Mouse (Mus musculus) ES-CJ7 (cell line): ENCODE measurements around the gene Ttyh2.
"Not testable (repeated sequence)": the region's sequence is repeated elsewhere in the genome, so short reads cannot be mapped to it uniquely, and the experiment has no call there.

Experiments
- DNase-seq: peaks from one replicate; pipeline ENCODE4 v3.0.0; 2011; ENCODE audit warnings: low read depth, low spot score

Ttyh2 gene

DNA sequence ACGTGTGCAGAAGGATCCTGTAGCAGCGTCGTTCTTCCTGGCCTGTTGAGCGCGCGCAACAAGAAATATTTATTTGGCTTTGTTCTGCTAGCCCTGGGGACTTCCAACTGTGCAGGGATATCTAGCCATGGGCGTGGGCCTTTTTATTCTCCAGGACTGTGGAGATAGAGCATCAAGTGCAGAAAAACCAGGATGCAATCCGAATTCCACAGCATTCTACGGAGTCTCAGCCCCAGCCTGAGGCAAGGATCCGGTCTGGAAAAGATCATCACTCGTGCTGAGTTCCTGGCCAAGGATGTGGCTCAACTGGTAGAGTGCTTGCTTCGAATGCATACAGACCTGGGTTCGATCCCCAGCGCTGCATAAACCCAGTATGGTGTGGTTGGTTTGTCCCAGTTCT, 13.1 kb upstream of the Ttyh2 start:
- no peak for DNase-seq

DNA sequence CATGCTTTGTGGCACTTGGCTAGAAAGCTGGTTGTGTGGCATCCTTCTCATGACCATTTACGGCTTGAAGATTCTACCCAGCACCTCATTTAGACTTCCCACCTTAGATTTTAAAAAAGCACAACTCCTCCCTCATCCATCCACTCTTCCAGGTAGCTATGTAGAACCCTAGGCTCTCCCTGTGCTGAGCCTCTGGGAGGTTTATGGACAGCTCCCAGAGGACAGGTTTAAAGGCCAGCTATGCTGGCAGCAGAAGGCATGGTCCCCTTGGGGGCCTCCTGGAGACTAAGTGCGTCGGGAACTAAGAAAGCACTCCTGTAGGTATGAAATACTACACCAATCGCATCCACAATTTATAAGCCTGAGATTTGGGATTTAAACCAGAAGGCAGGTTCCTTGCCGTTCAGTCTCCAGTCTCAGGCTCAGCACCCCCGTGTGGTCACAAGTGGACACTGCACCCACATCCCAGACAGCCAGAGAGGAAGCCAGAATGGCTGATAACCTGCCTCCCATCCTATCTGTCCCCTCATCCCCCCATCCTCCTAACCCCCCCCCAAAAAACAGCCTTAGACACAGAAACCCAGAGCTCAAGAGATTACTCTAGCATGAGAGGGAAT, 12.4 kb upstream of the Ttyh2 start:
- peak; percentile 71 for DNase-seq

DNA sequence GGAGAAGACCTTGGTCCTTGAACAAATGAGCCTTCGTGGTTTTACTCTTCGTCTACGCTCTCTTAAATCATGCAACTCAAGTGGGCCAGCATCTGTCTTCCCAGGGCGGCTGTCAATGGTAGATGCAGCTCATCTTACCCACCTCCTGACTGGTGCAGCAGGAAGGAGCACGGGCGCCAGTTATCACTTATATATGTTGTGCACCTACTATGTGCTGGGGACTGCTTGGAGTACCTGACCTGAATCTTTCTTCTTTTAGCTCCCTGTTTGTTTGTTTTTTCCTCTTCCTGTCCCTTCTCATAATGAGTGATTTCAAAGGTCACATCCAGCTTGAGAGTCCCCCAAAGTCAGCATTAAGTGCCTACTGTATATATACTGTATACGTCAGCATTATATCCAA, 11.1 kb upstream of the Ttyh2 start:
- no peak for DNase-seq

DNA sequence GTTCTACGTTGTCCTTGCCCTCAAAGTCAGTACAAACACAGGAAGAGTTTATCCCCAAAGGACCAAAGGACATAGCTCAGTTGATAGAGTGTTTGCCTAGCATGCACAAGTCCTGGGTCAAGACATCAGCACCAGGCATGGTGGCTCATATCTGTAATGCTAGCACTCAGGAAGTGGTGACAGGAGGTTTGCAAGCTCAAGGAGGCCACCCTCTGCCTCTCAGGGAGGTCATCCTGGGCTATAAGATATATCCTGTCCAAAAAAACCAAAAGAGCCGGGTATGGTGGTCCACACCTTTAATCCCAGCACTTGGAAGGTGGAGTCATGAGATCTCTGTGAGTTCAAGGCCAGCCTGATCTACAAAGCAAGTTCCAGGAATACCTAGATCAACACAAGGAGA, 9.8 kb upstream of the Ttyh2 start:
- no peak for DNase-seq

DNA sequence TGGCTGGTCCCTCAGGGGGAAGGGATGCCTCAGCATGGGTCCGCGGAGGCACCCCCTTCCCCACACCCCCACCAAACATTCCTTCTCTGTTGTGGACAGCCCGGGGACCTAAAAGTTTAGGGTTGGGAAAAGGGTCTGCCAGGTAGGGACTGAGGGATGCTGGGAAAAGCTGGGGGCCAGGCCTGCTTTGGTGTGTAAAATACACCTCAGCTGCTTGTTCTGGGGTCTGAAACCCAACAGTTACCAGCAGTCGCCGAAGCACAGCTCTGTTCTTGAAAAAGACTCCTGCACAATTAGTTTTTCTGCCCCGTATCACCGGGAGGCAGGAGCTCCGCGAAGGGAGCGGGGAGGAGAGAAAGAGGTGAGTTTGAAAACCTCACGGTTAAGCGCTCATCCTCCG, 8.4 kb upstream of the Ttyh2 start:
- no peak for DNase-seq

DNA sequence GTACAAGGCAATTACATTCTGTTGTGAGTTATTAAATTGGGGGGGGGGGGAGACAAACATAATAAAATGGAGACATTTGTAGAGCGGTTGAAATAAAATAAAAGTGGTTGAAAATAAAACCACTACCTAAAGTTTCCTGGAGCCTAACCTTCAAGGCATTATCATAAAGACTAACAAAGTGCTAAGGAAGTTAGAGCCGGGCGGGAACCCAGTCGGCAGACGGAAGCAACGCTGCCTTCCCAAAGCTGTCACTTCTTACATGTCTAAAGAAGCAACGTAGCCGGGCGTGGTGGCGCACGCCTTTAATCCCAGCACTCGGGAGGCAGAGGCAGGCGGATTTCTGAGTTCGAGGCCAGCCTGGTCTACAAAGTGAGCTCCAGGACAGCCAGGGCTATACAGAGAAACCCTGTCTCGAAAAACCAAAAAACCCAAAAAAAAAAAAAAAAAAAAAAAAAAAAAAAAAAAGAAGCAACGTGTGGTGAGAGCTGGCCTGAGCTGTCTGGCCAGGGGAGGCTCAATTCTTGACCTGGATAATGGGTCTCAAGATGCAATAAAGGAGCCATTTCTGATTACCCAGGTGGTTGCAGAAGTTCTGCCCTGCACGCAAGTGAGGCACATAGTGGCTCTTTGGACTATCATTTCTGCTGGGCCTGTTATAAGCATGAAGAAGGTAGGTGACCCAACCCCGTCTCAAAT, 7.8 kb upstream of the Ttyh2 start:
- peak; percentile 73 for DNase-seq

DNA sequence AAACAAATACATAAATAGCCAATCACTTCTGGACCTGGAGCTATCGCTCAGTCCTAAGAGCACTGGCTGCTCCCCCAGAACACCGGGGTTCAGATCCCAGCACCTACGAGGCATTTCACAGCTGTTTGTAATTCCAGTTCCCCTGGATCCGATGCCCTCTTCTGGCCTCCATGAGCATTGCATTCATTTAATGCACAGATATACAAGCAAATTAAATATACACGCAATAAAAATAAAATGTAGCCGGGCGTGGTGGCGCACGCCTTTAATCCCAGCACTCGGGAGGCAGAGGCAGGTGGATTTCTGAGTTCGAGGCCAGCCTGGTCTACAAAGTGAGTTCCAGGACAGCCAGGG, 7.3 kb upstream of the Ttyh2 start:
- DNase-seq, result peak; percentile 76

DNA sequence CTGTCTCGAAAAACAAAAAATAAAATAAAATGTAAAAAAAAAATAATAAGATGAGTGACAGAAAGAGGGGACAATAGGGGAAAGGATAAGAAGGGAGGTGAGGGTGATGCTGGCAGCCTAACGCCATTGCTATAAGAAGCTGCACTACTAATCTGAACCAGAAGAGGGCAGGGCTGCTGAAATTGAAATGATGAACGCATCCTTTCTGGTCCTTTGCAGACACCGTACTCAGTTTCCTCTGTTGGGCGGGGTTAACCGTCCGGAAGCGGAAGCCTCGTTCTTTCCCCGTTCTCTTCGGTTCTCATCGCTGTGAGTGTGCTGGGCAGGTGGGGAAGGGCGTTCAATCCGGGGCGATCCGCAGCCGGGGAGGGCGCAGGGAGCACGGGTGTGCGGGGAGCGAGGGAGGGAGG, 6.9 kb upstream of the Ttyh2 start, which contains the start of gene Rpl38:
TSS of gene Rpl38 (plus strand) at position 224 of the 410 bp plus-strand sequence.
- DNase-seq, result peak; percentile 97

DNA sequence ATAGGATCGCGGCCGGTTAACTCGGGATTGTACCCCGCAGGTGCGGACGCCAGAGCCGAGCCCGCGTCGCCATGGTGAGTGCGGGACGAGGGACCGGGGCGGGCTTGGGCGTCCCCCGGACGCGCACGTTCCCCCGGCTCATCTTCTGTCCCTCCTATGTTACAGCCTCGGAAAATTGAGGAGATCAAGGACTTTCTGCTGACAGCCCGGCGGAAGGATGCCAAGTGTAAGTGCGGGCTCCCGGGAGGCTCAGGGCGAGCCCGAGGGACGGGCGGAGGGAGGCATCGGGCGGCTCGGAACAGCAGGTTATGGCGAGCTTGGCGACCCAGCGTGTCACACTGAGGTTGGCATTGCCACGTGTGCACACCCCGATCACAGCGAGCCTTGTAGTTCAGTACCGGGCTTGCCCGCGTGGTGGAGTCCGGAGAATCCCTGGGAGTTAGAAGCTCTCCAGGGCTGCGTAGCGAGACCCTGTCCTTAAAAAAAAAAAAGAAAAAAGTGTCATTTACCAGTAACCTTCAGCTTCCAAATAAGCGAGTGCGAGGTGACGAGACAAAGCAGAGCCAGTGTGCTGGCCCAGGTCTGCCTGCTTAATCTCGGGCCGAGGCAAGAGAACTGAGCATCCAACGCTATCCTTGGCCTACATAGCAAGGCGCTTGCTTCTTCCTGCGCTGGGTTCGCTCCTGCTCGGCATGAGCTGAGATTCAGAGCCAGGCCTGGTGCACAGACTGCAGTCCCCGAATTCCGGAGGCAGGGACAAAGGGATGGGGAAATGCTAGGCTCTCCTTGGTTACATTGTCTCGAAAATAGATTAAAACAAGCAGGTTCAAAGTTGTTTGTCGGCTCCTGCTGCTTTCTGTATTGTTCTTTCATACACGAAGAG, 6.2 kb upstream of the Ttyh2 start:
- DNase-seq, result peak; percentile 83

DNA sequence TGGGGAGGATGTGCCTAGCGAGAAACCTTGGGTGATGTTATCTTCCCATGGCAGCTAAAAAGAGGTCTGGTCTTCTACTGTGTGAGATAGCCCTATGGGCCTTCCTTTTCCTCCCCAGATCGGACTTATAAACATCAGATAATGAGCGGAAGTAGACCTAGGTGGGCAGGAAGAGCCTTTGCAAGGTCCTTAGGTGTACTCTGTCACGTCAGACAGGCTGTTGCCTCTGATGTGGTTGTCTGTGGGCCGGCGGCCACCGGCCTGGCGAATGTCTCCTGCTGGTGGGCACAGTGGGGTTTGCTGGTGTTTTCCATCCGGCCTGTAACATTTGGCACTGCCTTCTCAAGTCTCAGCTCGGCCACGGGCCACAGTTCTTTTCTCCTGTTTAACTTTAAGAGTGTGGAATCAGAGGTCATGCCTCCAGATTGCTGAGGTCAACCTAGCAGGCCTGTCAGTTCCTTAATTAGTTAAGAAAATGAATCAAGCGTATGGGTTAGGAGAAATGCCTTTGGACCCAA, 5.5 kb upstream of the Ttyh2 start:
- DNase-seq, result no peak

DNA sequence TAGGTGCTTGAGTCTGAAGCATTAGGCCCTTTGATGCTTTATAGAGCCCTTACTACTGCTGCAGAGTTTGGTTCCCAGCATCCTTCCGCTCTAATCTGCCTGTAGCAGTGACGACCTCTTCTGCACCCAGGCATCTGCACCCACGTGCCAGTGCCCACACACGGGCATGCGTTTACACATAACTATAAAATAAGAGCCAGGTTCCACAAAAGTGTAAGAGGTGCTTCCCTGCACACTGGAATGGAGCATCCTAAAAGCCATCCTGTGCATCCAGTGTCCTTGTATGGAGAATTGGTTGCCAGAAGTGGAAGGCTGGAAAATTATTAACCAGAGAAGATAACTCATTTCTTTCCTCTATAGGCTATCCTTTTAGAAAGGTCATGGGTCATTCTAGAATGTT, 4.1 kb upstream of the Ttyh2 start:
- DNase-seq, result no peak

DNA sequence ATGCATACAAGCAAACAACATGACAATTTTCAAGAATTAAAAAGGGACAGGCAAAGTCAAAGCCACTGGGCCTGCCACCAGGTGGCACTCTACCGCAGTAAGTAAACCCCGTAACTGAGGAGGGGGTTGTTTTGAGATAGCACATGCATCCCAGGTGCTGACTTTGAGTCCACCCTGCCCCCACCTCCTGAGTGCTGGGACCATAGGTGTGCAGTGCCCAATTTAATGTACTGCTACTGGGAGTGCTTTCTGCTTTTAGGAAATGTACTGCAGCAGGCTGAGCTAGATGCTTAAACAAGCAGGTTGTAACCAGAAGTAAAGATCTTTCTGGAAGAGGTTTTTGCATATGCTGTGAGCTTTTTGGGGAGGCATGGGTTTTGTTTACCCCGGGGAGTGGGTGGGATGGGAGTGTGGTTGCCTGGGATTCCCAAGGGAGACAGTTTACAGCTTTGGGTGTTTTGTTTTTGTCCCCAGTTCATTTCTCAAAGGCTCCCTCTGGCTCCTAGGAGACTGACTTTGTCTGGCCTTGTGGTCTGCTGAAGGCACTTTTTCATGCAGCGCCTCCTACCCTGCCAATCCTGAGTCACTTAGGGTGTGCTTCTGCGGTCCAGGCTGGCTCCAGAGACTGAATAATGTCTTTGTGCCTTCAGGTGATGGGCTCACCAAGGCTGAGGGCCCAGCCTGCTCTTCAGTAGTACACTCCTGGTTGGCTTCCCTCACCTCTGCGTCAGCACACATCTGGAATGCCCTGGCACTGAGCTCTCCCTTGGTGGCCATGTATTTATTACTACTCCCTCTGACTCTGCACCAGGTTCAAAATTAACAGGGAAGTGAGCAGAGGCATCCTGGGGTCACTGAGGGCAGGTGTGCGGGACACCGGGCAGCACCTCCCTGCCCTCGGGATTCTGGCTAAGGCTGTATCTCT, 2.2 kb upstream of the Ttyh2 start:
- DNase-seq, result peak; percentile 84

DNA sequence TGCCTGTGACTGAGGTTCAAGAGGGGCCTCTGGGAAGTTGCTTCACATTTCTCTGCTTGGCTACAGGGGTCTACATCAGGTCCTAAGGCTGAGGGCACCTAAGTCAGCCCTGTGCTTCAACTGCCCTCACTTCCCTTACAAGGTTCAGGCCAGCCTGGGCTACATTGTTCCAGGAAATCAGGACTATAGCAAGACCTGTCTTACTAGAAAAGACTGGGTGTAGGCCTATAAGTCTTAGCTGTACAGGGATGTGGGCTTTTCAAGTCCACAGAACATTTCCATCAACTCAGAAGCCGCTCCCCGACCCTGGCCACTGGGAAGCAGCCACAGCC, 1.5 kb upstream of the Ttyh2 start:
- no peak for DNase-seq

DNA sequence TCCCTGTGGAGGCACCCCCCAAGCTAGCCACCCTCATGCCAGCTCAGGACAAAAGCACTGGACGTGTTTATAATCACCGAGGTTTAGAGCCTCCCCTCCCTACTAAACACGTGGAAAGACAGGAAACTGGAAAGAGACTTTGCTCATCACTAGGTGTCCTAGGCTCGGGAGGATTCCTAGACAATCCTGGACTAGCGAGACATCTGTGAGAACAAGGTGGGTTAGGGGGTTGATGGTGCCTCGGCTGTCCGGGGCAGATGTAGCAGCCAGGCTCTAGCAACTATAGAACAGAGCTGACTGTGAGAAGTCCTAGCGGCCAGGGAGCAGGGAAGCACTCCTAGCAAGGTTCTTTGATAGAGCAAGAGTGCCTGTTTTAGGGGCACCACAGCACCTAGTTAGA, 1.1 kb upstream of the Ttyh2 start:
- no peak for DNase-seq

DNA sequence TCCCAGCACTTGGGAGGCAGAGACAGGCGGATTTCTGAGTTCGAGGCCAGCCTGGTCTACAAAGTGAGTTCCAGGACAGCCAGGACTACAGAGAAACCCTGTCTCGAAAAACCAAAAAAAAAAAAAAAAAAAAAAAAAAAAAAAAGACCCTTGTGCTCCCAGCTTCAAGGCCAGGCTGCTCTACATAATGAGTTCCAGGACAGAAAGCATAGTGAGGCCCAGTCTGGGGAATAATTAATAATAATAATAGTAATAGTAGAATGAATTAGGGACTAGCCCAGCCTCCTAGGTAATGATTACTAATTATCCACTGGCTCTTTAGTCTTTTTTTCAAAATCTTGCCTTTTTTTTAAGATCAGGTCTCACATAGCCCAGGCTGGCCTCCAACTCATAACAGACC, 435 bp upstream of the Ttyh2 start:
- not testable (repeated sequence) for DNase-seq

DNA sequence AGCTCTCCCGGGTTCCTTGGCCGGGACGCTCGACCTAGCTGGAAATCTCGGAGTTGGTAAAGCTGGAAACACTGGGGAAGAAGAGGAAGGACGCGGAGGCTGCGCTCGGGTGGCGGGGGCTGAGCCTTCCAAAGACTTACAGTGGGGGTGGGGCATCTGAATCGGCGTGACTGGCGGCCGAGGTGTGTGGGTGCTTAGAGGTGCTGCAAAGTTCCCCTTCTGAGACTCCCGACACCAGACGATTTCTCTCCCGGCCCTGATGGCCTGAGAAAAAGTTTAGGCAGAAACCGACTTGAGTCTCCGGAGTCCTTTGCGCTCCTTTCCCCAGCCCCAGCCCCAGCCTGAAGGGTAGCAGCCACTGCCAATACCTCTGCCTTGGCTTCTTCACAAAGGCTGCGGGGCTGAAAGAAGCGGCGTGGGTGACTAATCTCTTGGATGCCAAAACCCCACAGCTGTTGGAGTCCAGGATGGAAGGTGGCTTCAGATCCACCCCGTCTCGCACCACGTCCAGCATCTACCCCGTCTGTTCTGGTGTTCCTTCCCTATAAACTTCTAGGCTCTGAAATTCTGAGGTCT, 683 bp downstream of the Ttyh2 start:
- DNase-seq, result peak; percentile 46

DNA sequence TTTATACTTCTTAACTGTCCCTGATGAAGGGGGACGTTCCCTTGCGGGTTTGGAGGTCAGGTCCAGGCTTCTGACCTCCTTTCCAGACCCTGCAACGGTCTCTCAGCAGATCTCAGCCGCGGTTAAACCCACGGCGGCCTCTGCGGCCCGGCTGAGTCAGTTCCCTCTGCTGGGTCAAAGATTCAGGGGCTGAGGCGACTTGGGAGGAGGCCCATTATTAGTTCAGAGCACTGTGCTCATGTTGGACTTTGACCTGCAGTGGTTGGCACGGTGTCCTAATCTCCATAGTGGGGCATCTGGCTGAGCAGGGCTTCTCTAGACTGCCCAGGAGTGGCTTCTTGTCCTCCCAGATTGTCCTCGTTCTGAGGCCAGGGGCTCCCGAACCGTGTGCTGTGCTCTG, 1.2 kb downstream of the Ttyh2 start:
- DNase-seq, result no peak

DNA sequence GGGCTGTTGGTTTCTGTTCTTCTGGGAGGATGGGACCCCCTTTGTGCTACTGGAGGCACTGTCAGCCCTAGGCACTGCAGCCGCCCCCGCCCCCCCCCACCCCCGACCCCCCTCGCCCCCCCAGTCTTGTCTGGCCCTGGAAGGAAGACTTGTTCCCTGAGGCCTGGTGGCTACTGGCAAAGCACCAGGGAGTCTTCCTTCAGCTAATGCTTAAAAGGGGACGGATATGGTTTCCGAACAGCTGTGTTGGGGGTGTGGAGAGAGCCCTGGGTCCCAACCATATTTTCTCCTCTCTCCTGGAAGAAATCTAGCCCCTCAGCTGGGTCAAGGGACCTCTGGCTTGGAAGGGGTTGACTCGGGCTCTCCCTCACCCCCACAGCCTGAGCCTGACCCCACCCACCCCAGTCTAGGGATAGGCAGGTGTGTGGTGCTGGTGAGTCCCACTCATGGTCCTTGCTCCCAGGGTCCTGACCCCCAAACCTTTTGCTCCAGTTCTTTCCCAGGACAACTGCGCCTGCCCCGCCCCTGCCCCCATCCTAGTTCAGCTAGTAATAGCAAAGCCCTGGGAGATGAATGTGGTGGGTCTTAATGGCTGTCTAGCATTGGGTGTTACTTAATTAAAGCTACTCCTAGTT, 1.8 kb downstream of the Ttyh2 start:
- DNase-seq, result no peak

DNA sequence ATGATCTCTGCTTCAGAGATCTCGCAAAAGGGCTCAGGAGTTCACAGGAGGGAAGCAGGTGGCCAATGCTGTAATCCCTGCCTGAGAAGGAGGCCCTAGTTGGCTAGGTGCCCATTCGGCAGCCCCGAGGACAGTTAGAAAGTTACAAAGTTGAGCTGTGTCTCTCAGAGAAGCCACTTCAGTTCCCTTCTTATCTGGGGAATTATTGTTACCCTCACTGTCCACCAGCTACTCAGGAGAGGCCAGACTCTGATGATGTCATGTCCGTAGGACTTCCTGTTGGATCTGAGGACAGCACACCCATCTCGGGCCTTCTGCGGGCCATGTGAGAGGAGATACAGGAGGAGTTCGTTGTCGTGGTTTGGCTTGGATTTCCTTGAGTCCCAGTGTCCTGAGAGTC, 4.4 kb downstream of the Ttyh2 start:
- DNase-seq, result no peak

DNA sequence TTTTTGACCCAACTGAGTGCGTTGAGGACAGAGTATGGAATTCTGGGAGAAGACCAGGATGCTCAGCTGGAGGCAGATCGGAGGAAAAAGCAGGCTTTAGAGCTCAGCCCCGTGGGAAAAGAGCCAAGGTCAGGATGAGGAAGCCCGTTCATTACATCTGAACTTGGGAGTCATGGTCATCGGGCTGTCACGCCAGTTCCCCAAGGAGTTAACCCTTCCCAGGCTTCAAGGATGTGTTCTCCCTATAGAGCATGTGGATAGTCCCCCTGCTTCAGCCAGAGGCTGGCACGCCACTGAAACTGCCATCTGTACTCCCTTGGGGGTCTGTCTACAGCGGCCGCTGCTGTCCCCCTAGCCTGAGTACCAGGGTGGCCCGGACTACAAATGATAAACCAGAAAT, 5.1 kb downstream of the Ttyh2 start:
- no peak for DNase-seq

DNA sequence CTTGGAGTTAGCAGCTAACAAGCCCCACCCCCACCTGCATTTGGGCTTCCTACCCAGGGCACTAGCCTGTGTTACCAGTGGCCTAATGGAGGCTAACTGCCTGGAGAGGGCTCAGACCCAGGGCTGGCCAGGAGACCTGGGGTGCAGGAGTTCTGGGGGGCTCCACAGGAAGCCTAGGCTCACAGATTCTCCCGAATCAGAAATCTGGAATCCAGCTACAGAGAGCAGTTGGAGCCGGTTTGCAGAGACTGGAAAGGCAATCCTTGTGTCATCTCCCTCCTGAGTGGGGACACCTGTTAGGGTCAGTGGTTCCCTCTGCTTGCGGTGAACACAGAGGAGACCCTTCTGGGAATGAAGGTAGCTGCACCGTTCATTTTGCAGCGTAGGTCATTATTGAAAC, 5.8 kb downstream of the Ttyh2 start:
- no peak for DNase-seq
